Mouse (Mus musculus) hindbrain, postnatal 0 days (tissue): ENCODE data around the gene Cxcr4. TPM values are rescaled to one million over a fixed set of nuclear protein-coding genes. Genes with fewer than 3 reads are reported as not detected.

Experiments
- ATAC-seq: fragments of 200-750 bp; cut with Nextera tagmentation; 2 replicates; pipeline ENCODE4 v1.8.0; 2017; ENCODE audit warnings: mild to moderate bottlenecking, moderate TSS enrichment, moderate library complexity
- DNase-seq: peaks from one replicate; pipeline ENCODE4 v3.0.0-alpha.2; 2015; ENCODE audit warnings: low spot score
- H3K27ac ChIP-seq: fragments of 300-500 bp; sonication (generic); 2 replicates; pipeline ENCODE4 v1.5.1; 2014; ENCODE audit warnings: mild to moderate bottlenecking
- H3K27me3 ChIP-seq: fragments of 300-500 bp; sonication (generic); 2 replicates; pipeline ENCODE4 v1.6.1; 2014; ENCODE audit warnings: low read length, mixed read lengths; ENCODE audit not compliant: insufficient read depth
- H3K36me3 ChIP-seq: fragments of 300-500 bp; sonication (generic); 2 replicates; pipeline ENCODE4 v1.6.1; 2014; ENCODE audit warnings: low read length, mixed read lengths; ENCODE audit not compliant: insufficient read depth
- H3K4me1 ChIP-seq: fragments of 300-500 bp; sonication (generic); 2 replicates; pipeline ENCODE4 v1.6.1; 2014; ENCODE audit warnings: antibody characterized with exemption, low read length, mixed read lengths; ENCODE audit not compliant: insufficient read depth
- H3K4me2 ChIP-seq: fragments of 300-500 bp; sonication (generic); 2 replicates; pipeline ENCODE4 v1.6.1; 2014; ENCODE audit warnings: low read depth, mild to moderate bottlenecking, low read length, moderate library complexity, mixed read lengths
- H3K4me3 ChIP-seq: fragments of 300-500 bp; sonication (generic); 2 replicates; pipeline ENCODE4 v1.5.1; 2014; ENCODE audit warnings: low read length
- H3K9ac ChIP-seq: fragments of 300-500 bp; sonication (generic); replicated peaks from 2 replicates; pipeline ENCODE4 v1.6.1; 2014; ENCODE audit warnings: mild to moderate bottlenecking, low read length, moderate library complexity, mixed read lengths
- H3K9me3 ChIP-seq: fragments of 300-500 bp; sonication (generic); 2 replicates; pipeline ENCODE4 v1.6.1; 2016; ENCODE audit warnings: low read length, mixed read lengths
- CTCF ChIP-seq: IDR thresholded peaks from 2 replicates; pipeline ENCODE4 v1.5.1; 2016; ENCODE audit warnings: antibody characterized with exemption, control low read depth, low read depth
- WGBS: fragments of 180-500 bp; shearing (Covaris S2); extraction: QIAGEN DNeasy Blood & Tissue Kit; methylation state at CpG from one replicate; pipeline ENCODE4 v1.1.7; 2014; 5-methylcytosine and 5-hydroxymethylcytosine counted together
- polyA plus RNA-seq: library from polyadenylated mRNA; unstranded; fragments of >200 nt; fragmentation: Nextera tagmentation; extraction: Ambion mirVana; gene quantifications from 2 replicates; pipeline ENCODE4 v1.2.1, GENCODE M21; 2015
- total RNA-seq: library from RNA; depleted of rRNA; stranded (reverse); fragments of >200 nt; gene quantifications from 2 replicates; pipeline ENCODE4 v1.2.3, GENCODE M21; 2014

The Cxcr4 gene
- total and polyA plus RNA-seq, 2 experiments from 2014 or later: 5.1 to 76.1 TPM

DNA sequence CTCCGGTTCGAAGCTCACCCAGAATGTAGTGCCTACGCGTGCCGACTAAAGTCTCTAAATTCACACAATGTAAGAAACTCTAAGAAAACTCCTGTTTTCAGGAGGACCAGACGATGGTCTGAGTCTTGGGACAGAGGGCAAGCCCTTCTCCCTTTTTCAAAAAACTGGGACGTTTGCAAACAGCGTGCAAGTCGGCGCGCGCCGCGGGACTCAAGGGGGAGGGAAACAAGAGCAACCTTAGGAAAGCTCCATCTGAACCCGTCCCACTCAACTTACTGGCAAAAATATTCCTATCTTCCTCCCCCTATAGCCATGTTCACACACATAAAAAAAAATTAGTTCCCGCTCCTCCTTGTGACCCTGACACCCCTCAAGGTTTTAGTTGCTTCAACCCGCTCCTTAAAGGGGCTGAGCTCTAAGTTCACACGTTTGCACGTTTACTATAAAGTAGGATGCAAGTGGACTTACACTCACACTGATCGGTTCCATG lies 327 bp downstream of the Cxcr4 start:
- no peak for ATAC-seq
- no peak for TF ChIP-seq CTCF

DNA sequence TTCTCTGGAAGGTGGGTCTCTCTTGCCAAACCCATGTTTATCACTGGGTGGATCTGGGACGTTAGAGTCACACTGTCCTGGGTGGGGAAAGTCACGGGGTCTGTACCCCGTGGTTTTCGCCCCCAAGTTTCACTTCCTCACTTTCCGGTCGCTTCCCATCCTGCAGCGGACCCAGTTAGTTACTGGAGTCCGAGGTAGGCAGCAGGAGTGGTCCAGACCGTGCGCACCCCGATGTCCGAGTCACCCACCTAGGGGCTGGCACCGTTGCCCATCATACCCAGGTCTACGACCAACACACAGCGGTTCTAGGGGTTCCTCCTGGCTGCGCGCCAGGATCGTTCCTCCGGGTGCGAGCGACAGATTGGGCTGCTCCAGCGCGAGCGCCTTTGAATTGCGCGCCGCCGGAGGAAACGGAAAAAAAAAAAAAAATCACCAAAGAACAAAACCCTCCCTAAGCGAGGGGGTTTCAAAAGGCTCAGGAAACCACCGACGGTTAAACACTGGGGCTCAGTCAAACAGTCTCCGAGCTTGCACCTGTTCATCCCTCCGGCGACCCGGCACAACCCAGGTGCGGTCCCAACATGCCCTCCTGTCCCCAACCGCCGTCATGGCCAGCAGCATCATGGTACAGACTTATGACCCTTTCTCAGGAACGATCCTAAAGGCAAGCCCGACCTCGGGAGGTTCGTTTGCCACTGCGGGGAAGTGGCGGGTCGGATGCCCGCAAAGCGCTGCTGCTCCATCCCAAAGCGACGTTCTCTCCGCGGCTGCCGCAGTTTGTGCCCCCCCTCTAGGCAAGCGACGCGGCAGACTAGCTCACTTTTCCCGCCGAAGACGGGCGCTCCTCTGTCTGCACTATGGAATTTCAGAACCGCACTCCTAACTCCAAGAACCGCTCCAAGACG lies 1.0 kb downstream of the Cxcr4 start:
- no peak for ATAC-seq
- WGBS: under 1% methylated on average over 63 of the region's 63 CpGs
- H3K36me3 ChIP-seq: no peaks in the 10 kb centered on the region
- peak overlapping the region; percentile 70 for H3K27ac ChIP-seq
- peak overlapping the region; percentile 93 for H3K4me2 ChIP-seq
- no peaks in the 10 kb centered on the region for H3K9me3 ChIP-seq
- H3K27me3 ChIP-seq: no peaks in the 10 kb centered on the region
- TF ChIP-seq CTCF: no peak
- peak overlapping the region; percentile 67 for H3K4me3 ChIP-seq
- DNase-seq: peak; percentile 77
- H3K9ac ChIP-seq: peak overlapping the region; percentile 69
- H3K4me1 ChIP-seq: peaks cover 18% of the 10 kb centered on the region; the same call in 1 of the 2 replicates

More for the DNA sequence above, 327 bp downstream of the Cxcr4 start:
- peak overlapping the region; percentile 93 for H3K4me2 ChIP-seq
- peak overlapping the region; percentile 67 for H3K4me3 ChIP-seq
- H3K27me3 ChIP-seq: no peaks in the 10 kb centered on the region
- peaks cover 18% of the 10 kb centered on the region; the same call in 1 of the 2 replicates for H3K4me1 ChIP-seq
- peak; percentile 39 for DNase-seq
- peak overlapping the region; percentile 70 for H3K27ac ChIP-seq
- H3K9me3 ChIP-seq: no peaks in the 10 kb centered on the region
- H3K9ac ChIP-seq: peak overlapping the region; percentile 69
- under 1% methylated on average over 20 of the region's 20 CpGs for WGBS
- H3K36me3 ChIP-seq: no peaks in the 10 kb centered on the region

- no peaks in the 10 kb centered on the region for H3K36me3 ChIP-seq
- H3K9ac ChIP-seq: peak overlapping the region; percentile 69; the same call in 1 of the 2 replicates
- ATAC-seq: no peak
- H3K4me3 ChIP-seq: peak overlapping the region; percentile 67
- 6% methylated on average over 6 of the region's 6 CpGs for WGBS
- H3K9me3 ChIP-seq: no peaks in the 10 kb centered on the region
- no peaks in the 10 kb centered on the region for H3K27me3 ChIP-seq
- no peak for DNase-seq
- H3K4me1 ChIP-seq: peaks cover 12% of the 10 kb centered on the region; the same call in 1 of the 2 replicates
- TF ChIP-seq CTCF: no peak
- H3K4me2 ChIP-seq: peak overlapping the region; percentile 93
- no peak overlapping the region for H3K27ac ChIP-seq
Observed at GRCm38 (mm10) chr1:128590011-128590410, 2.1 kb downstream of the Cxcr4 start.

- H3K4me2 ChIP-seq: peak overlapping the region; percentile 93
- no peaks in the 10 kb centered on the region for H3K27me3 ChIP-seq
- no peak for TF ChIP-seq CTCF
- peaks cover 12% of the 10 kb centered on the region; the same call in 1 of the 2 replicates for H3K4me1 ChIP-seq
- no peak for ATAC-seq
- DNase-seq: no peak
- H3K9ac ChIP-seq: peak overlapping the region; percentile 25
- H3K27ac ChIP-seq: no peak overlapping the region
- 34% methylated on average over 9 of the region's 9 CpGs for WGBS
- no peaks in the 10 kb centered on the region for H3K36me3 ChIP-seq
- H3K4me3 ChIP-seq: peak overlapping the region; percentile 67
- H3K9me3 ChIP-seq: no peaks in the 10 kb centered on the region
Observed at GRCm38 (mm10) chr1:128589488-128589887, 2.6 kb downstream of the Cxcr4 start.

DNA sequence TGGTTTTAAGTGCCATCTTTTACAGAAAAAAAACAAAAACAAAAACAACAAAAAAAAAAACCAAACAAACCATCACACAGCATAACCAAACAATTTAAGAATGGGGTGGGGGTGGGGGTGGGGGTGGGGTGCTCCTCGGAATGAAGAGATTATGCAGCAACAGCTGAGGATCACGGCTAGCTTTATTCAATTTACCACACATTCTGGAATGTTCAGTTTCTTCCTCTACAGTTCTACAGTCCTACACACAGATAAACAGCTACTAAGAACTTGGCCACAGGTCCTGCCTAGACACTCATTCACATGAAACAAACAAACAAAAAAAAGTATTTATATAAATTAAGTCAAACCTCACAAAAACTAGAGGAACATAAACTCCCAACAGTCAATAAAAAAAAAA lies 3.8 kb downstream of the Cxcr4 start:
- ATAC-seq: no peak
- no peaks in the 10 kb centered on the region for H3K27me3 ChIP-seq
- 27% methylated on average over 2 of the region's 2 CpGs for WGBS
- peak overlapping the region; percentile 93; the same call in 1 of the 2 replicates for H3K4me2 ChIP-seq
- DNase-seq: no peak
- no peaks in the 10 kb centered on the region for H3K36me3 ChIP-seq
- H3K9me3 ChIP-seq: no peaks in the 10 kb centered on the region
- no peak overlapping the region for H3K27ac ChIP-seq
- peaks cover 15% of the 10 kb centered on the region; the same call in 1 of the 2 replicates for H3K4me1 ChIP-seq
- TF ChIP-seq CTCF: no peak
- H3K4me3 ChIP-seq: no peak overlapping the region
- H3K9ac ChIP-seq: no peak overlapping the region

DNA sequence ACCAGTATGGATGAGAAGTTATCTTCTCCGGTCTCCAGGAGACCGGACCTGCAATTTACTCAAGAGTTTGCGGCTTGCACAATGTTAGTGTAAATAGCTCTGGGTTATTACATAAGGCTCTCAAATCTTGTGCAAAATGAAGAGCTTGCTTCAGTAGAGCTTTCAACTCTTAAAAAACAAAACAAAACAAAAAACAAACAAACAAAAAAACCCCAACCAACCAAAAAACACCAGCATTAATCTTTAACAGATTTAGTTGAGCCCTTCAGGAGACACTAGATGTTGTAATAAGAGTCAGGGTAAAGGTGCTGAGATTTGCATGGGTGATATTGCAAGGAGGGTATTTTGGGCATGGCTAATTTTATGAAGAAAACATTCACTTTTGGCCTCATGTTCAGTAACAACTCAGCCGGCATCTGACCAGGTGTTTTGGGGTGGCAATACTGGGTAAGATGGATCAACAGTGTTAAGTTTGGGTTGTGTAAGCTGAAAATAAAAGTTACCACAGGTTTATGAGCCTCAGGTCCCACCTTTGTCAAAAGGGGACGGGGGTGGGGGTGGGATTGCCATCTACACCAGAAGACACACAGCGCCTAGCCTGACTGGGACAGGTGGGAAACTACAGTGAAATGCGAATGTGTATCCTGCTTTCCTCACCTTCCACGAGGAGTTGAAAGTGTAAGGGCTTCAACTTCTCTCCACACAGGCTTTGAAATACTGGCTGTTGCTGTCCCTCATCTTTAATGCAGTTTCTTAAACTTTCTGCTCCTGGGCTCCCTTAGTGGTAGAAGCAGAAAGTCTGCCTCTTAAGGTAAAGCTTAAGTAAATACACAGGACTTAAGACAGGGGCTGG lies 4.9 kb downstream of the Cxcr4 start:
- Histone ChIP-seq H3K4me3 (no peak overlapping the region), H3K27ac (no peak overlapping the region)
- ATAC-seq: no peak

More for the DNA sequence above, 4.9 kb downstream of the Cxcr4 start:
- Histone ChIP-seq H3K4me1 (peaks cover 12% of the 10 kb centered on the region; the same call in 1 of the 2 replicates), H3K4me2 (no peak overlapping the region), H3K9ac (no peak overlapping the region), H3K27me3 (no peaks in the 10 kb centered on the region), H3K9me3 (no peaks in the 10 kb centered on the region), H3K36me3 (no peaks in the 10 kb centered on the region)
- no peak for DNase-seq
- 43% methylated on average over 8 of the region's 8 CpGs for WGBS
- TF ChIP-seq CTCF: no peak
